Mouse (Mus musculus): ENCODE results near the gene Plcb3. TPM values are rescaled to one million over a fixed set of nuclear protein-coding genes. Genes with fewer than 3 reads are reported as not detected.

Plcb3 gene
- polyA plus RNA-seq, 1 experiment from 2014 or later, result 10.9 TPM

Other genes starting within 250 kb of the Plcb3 start
- gene Rps6ka4, start 135.8 kb downstream of the Plcb3 start, polyA plus RNA-seq (2015; fragmentation: Illumina TruSeq; extraction: RNeasy Lipid Tissue Mini Kit (QIAGEN cat#74804); ENCODE audit: low read depth, low replicate concordance), result 30.3 TPM
- 1.2 TPM for gene Ccdc88b, start 118.3 kb downstream of the Plcb3 start, polyA plus RNA-seq (2015; fragmentation: Illumina TruSeq; extraction: RNeasy Lipid Tissue Mini Kit (QIAGEN cat#74804); ENCODE audit: low read depth, low replicate concordance)
- 58.7 TPM for gene Trmt112, start 66.8 kb downstream of the Plcb3 start, polyA plus RNA-seq (2015; fragmentation: Illumina TruSeq; extraction: RNeasy Lipid Tissue Mini Kit (QIAGEN cat#74804); ENCODE audit: low read depth, low replicate concordance)
- 507 TPM for gene Prdx5, start 66.4 kb downstream of the Plcb3 start, polyA plus RNA-seq (2015; fragmentation: Illumina TruSeq; extraction: RNeasy Lipid Tissue Mini Kit (QIAGEN cat#74804); ENCODE audit: low read depth, low replicate concordance)
- 63.1 TPM for gene Esrra, start 54.7 kb downstream of the Plcb3 start, polyA plus RNA-seq (2015; fragmentation: Illumina TruSeq; extraction: RNeasy Lipid Tissue Mini Kit (QIAGEN cat#74804); ENCODE audit: low read depth, low replicate concordance)
- 13.3 TPM for gene Catsperz, start 51.1 kb downstream of the Plcb3 start, polyA plus RNA-seq (2015; fragmentation: Illumina TruSeq; extraction: RNeasy Lipid Tissue Mini Kit (QIAGEN cat#74804); ENCODE audit: low read depth, low replicate concordance)
- gene Kcnk4, start 42.0 kb downstream of the Plcb3 start, polyA plus RNA-seq (2015; fragmentation: Illumina TruSeq; extraction: RNeasy Lipid Tissue Mini Kit (QIAGEN cat#74804); ENCODE audit: low read depth, low replicate concordance), result 27.2 TPM
- gene Bad, start 34.6 kb downstream of the Plcb3 start, polyA plus RNA-seq (2015; fragmentation: Illumina TruSeq; extraction: RNeasy Lipid Tissue Mini Kit (QIAGEN cat#74804); ENCODE audit: low read depth, low replicate concordance), result 76.2 TPM
- 114 TPM for gene Gpr137, start 34.0 kb downstream of the Plcb3 start, polyA plus RNA-seq (2015; fragmentation: Illumina TruSeq; extraction: RNeasy Lipid Tissue Mini Kit (QIAGEN cat#74804); ENCODE audit: low read depth, low replicate concordance)
- 51.1 TPM for gene Ppp1r14b, start 1.5 kb downstream of the Plcb3 start, polyA plus RNA-seq (2015; fragmentation: Illumina TruSeq; extraction: RNeasy Lipid Tissue Mini Kit (QIAGEN cat#74804); ENCODE audit: low read depth, low replicate concordance)
- 240 TPM for gene Fkbp2, start 4.0 kb upstream of the Plcb3 start, polyA plus RNA-seq (2015; fragmentation: Illumina TruSeq; extraction: RNeasy Lipid Tissue Mini Kit (QIAGEN cat#74804); ENCODE audit: low read depth, low replicate concordance)
- gene Vegfb, start 11.2 kb upstream of the Plcb3 start, polyA plus RNA-seq (2015; fragmentation: Illumina TruSeq; extraction: RNeasy Lipid Tissue Mini Kit (QIAGEN cat#74804); ENCODE audit: low read depth, low replicate concordance), result 79.8 TPM
- gene Dnajc4, start 16.1 kb upstream of the Plcb3 start, polyA plus RNA-seq (2015; fragmentation: Illumina TruSeq; extraction: RNeasy Lipid Tissue Mini Kit (QIAGEN cat#74804); ENCODE audit: low read depth, low replicate concordance), result 27.9 TPM
- gene Nudt22, start 19.6 kb upstream of the Plcb3 start, polyA plus RNA-seq (2015; fragmentation: Illumina TruSeq; extraction: RNeasy Lipid Tissue Mini Kit (QIAGEN cat#74804); ENCODE audit: low read depth, low replicate concordance), result 14.3 TPM
- 21.3 TPM for gene Trpt1, start 19.7 kb upstream of the Plcb3 start, polyA plus RNA-seq (2015; fragmentation: Illumina TruSeq; extraction: RNeasy Lipid Tissue Mini Kit (QIAGEN cat#74804); ENCODE audit: low read depth, low replicate concordance)
- gene Fermt3, start 43.0 kb upstream of the Plcb3 start, polyA plus RNA-seq (2015; fragmentation: Illumina TruSeq; extraction: RNeasy Lipid Tissue Mini Kit (QIAGEN cat#74804); ENCODE audit: low read depth, low replicate concordance), result 3.8 TPM
- gene Stip1, start 63.5 kb upstream of the Plcb3 start, polyA plus RNA-seq (2015; fragmentation: Illumina TruSeq; extraction: RNeasy Lipid Tissue Mini Kit (QIAGEN cat#74804); ENCODE audit: low read depth, low replicate concordance), result 245 TPM
- 16.9 TPM for gene Macrod1, start 80.3 kb upstream of the Plcb3 start, polyA plus RNA-seq (2015; fragmentation: Illumina TruSeq; extraction: RNeasy Lipid Tissue Mini Kit (QIAGEN cat#74804); ENCODE audit: low read depth, low replicate concordance)
- gene Flrt1, start 129.3 kb upstream of the Plcb3 start, polyA plus RNA-seq (2015; fragmentation: Illumina TruSeq; extraction: RNeasy Lipid Tissue Mini Kit (QIAGEN cat#74804); ENCODE audit: low read depth, low replicate concordance), result 9.3 TPM
- 209 TPM for gene Otub1, start 229.8 kb upstream of the Plcb3 start, polyA plus RNA-seq (2015; fragmentation: Illumina TruSeq; extraction: RNeasy Lipid Tissue Mini Kit (QIAGEN cat#74804); ENCODE audit: low read depth, low replicate concordance)
- 1,368 TPM for gene Cox8a, start 241.1 kb upstream of the Plcb3 start, polyA plus RNA-seq (2015; fragmentation: Illumina TruSeq; extraction: RNeasy Lipid Tissue Mini Kit (QIAGEN cat#74804); ENCODE audit: low read depth, low replicate concordance)

Measured in brain, adult 10 weeks (tissue).